Mouse (Mus musculus) liver, embryonic 14.5 days (tissue): ENCODE measurements around the gene Snx14.

ENCODE experiments used
- CTCF ChIP-seq: IDR thresholded peaks from 2 replicates; pipeline ENCODE4 v1.5.1; 2016; ENCODE audit warnings: antibody characterized with exemption, low read depth, control low read depth
- EP300 ChIP-seq: IDR thresholded peaks from 2 replicates; pipeline ENCODE4 v1.6.1; 2016; ENCODE audit warnings: antibody characterized with exemption, low read depth

DNA sequence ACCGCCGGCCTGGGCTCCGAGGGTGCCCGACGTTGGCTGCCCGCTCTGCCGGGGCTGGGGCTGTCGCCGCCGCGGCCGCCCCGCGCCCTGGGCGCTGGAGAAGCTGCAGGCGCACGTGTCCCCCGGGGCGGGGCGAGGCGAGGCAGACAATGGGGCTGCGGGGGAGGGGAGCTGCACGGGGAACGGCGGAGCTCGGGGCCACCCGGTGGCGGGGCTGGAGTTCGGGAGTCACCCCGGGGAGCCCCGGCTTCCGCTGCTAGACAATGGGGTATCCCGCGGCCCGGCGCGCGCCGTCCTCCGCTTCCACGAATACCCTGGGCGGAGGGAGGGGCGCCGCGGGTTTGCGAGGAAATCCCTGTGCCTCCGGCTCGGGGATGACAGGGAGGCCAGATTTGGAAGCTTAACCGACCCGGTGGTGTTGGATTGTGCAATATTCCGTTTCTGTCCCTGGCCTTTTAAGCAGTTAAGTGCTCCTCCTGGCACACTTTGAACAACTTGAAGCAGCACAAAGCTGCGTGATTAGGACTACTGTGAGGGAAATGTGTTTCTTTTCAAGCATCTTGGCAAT is 44.2 kb upstream of the Snx14 start:
- TF ChIP-seq CTCF (no peak), EP300 (no peak)
